Mouse (Mus musculus) CH12.LX (cell line): ENCODE data around the gene Clic5.

Experiments
- BHLHE40 ChIP-seq: IDR thresholded peaks from 2 replicates; pipeline ENCODE4 v1.6.1; 2011; ENCODE audit warnings: mild to moderate bottlenecking, low read depth, low read length, improper control_type of control experiment
- CTCF ChIP-seq, 2 experiments: IDR thresholded peaks in 1 of 2; conservative IDR thresholded peaks in 1 of 2; 2 replicates each; pipeline ENCODE4 v1.5.1; 2011 to 2012; ENCODE audit warnings: low read depth in 2 of 2, low read length in 2 of 2, improper control_type of control experiment in 1 of 2, inconsistent platforms in 1 of 2, mild to moderate bottlenecking in 1 of 2, moderate library complexity in 1 of 2
- E2F4 ChIP-seq: IDR thresholded peaks from 2 replicates; pipeline ENCODE4 v1.6.1; 2011; ENCODE audit warnings: low read depth, low read length, improper control_type of control experiment; ENCODE audit not compliant: insufficient replicate concordance
- NRF1 ChIP-seq: IDR thresholded peaks from 2 replicates; pipeline ENCODE4 v1.6.1; 2014; ENCODE audit warnings: low read depth, mild to moderate bottlenecking, inconsistent platforms, low read length, improper control_type of control experiment, moderate library complexity
- USF1 ChIP-seq: IDR thresholded peaks from 2 replicates; pipeline ENCODE4 v1.6.1; 2014; ENCODE audit warnings: low read depth, mild to moderate bottlenecking, inconsistent platforms, low read length, improper control_type of control experiment
- ZMIZ1 ChIP-seq: IDR thresholded peaks from 2 replicates; pipeline ENCODE4 v1.6.1; 2012; ENCODE audit warnings: low read depth, mild to moderate bottlenecking, inconsistent platforms, low read length, improper control_type of control experiment

GRCm38 (mm10) chr17:44215196-44215799 lies 26.9 kb downstream of the Clic5 start:
- TF ChIP-seq ZMIZ1 = no peak
- no peak for TF ChIP-seq E2F4
- TF ChIP-seq NRF1 = no peak
- TF ChIP-seq USF1 = no peak
- TF ChIP-seq CTCF (conservative IDR thresholded peaks at IDR 0.05 in 1 of 2, IDR thresholded peaks at IDR 0.05 in 1 of 2; ENCODE audit: low read depth in 2 of 2, low read length in 2 of 2) = no peak
- no peak for TF ChIP-seq BHLHE40
